Mouse (Mus musculus) ovary, postnatal 14 days (tissue): ENCODE data around the gene Hsph1.

Experiments
- DNase-seq: peaks from one replicate; pipeline ENCODE4 v3.0.0; 2022; ENCODE audit warnings: low spot score

Gene Hsph1

DNA sequence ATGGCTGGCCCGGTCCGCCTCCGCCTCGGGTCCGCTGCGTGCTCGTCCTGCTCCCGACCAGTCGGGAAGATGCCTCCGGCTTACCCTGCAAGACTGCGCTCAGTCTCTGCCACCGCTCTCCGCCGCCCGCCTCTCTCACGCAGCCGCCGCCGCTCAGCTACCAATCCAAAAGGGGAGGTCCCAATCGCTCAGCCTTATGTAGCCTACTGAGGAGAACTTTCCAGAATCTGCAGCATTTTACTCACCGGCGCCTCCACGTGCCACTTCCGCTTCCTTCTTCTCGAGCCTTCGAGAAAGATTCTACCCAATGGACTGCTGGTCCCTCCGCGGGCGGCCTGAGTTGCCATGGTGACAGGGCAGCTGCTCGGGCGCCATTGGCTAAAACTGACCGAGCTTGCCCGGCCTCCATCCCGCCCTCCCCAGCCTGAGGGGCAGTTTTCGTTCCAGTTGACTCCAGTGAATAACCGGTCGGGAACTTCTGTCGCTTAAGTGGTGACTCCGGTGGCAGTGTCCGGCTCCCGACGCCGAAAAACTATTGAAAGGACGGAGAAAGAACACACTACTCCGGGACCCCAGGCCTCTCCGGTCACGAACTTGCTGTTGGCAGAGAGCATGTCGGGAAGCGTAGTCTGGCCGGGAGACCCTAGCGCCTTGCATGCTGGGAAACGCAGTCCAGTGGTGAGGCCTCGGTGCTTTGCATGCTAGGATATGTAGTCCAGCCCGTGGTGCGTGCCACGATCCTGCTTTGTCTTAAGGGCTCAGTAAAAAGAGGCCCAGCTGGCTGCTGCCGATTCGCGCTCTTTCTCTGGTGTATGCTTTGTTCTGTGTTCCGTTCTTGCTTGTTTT lies at the start of gene Hsph1:
TSS of gene Hsph1 (minus strand) at position 302 of the 846 bp plus-strand sequence.
- DNase-seq: peak; percentile 94

DNA sequence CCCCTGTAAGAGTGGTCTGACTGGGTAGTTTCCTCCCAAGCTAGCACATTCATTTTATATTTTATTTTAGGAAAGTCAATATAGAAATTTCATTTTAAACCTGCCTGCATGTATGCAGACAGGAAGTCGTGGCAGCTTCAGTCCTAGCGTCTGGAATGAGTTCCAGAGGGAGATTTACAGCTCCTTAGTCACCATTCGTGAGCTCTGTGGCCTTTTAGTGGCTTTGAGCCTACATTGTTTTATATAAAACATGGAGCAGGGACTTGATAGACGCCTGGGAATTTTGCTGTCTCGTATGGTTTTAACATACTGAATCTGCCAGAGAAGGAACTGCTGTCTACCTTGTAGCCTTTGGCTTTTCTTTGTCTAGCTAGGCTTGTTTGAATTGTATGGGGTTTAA lies 44.8 kb upstream of the Hsph1 start:
- no peak for DNase-seq

DNA sequence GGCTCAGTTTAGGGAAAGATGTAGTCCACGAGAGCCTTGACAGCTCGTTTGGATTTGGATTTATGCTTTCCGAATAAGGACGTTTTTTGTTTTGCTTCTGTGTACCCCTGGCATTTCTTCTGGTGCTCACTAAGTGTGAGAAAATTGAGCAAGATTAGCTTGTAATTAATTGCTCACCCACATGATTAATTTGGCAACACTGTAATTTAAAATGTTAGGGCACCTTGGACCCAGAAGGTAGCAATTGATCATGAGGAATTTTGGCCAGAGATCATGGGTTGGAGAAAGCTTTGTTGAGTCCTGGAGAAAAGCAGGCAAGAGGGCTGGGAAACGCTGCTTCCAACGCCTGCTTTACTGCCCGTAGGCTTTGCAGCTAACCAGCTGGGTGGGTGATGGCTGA lies 43.7 kb upstream of the Hsph1 start:
- no peak for DNase-seq

DNA sequence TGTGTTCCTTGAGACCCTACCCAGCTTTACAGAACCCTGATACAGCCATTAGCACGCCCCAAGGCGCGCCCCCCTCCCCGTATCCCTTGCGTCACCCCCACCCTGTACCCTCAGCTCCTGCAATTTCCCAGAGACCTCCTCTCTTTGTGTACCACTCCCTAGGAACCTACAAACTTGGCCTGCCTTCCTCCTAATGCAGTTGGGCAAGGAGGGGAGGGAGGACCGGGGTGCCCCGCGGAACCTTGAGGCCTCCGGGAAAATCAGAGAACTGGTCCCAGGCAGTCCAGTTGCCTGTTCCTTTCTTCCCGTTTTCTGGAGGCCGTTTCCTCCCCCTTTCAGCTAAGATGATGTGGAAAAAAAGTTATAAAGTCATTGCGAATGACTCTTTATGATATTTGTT lies 43.2 kb upstream of the Hsph1 start:
- DNase-seq: no peak

DNA sequence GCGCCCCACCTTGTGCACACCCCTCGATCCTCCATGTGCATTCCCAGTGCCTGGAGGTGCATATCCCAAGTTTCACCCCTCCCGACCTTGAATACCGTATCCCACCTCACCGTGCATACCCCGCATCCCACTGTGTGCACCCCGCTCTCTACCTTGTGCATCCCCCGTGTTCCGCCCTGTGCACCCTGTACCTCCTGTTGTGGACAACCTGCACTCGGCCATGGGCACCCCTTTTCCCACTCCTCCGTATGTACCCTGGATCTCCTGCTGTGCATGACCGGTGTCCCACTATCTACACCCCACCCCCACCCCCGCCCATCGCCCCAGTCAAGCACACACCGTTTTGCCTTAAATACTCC lies 42.8 kb upstream of the Hsph1 start:
- no peak for DNase-seq

DNA sequence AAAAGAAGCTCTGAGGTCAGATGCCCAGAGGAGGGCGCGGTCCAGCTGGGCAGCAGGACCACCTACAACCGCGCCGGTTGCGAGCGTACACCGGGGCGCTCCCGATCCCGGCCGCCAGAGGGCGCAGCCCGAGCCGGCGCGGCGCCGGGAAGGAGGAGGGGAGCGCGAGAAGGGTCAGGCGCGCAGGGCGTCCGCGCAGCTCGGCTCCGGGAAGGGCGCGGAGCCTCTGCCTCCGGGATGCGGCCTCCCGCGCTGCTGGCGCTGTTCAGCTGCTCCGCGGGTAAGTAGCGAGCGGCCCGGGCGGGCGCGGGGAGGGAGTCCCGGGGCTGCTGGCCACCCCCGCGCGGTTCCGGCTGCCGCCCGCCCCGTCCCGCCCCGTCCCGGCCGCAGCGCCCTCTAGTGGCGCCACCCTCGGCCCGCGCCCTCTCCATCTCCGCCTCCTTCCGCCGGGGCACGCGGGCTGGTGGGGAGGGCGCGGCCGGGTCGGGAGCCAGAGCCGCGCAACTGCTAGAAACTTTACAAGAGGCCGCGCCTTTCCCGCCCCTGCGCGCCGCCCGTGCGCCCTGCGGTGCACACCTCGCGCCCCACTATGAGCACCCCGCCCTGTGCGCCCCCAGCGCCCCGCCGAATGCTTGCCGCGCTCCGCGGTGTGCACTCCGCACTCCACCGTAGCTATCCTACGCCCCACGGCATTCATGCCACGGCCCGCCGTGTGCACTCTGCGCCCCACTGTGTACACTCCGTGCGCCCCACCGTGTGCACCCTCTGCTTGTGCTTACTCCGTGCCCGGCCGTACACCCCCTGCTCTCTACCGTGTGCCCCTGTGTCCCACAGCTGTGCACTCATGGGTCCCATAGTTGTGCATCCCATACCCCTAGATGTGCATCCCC lies 42.2 kb upstream of the Hsph1 start, which contains the start of gene B3glct:
TSS of gene B3glct (plus strand) at position 131 of the 890 bp plus-strand sequence.
- DNase-seq: peak; percentile 82

DNA sequence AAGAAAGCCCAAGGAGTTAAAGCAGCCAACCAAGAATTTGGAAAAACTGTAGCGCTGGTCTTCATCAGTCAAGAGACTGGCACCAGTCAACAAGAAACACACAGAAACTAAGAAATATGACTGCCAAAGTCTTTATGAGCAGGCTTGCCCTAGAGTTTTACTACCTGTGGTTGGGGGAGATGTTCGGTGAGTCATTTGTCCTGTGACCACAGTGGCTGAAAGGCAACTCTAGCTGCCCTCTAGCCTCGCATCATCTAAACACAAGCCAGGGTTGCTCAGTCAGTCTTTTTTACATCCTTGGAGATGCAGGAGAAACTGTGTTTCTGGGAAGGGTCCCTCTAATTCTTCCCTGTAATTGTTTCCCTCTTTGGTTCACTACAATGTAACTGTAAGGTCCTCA lies 41.0 kb upstream of the Hsph1 start:
- no peak for DNase-seq

DNA sequence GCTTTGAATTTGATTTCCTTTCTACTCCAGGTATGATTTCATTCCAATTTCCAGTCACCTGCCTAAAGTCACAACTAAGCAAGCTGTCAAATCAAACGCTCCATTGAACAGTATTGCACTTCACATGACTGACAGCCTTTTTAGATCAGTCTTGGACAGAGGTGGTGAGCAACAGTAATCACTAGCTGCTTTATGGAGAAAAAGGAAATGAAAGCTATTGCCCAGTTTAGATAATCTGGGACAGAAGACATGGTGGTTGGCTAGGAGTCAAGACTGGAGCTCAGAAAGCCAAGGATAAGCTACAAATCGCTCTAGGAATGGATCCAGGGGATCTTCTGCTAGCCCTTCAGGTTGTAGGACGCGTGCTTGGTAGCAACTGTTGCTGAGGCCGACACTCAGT lies 27.2 kb upstream of the Hsph1 start:
- no peak for DNase-seq

DNA sequence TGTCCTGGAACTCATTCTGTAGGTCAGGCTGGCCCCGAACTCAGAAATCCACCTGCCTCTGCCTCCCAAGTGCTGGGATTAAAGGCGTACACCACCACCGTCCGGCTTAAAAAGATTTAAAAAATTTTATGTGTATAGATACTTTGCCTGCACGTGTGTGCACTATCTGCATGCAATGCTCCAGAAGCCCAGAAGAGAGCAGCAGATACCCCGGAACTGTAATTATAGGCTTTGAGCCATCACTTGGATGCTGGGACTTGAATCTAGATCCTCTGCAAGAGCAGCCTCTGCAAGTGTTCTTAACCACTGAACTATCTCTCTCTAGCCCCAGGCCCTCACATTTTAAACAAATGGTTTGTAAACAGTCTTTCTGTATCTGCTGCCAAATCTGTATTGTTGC lies 26.8 kb upstream of the Hsph1 start:
- no peak for DNase-seq

DNA sequence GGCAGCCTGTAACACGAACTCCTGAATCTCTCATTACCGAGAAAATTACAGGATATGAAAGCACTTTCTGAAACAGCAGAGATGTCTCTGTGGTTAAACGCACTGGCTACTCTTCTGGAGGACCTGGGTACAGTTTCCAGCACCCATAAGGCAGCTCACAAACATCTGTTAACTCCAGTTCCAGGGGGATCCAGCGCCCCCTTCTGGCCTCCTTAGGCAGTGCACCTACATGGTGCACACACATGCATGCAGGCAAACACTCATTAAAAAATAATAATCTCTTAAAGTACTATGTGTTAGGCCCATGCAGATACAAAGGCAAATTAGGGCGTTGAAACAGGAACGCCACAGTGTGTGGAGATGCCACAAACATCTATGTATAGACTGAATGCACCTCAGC lies 25.3 kb upstream of the Hsph1 start:
- DNase-seq: no peak

DNA sequence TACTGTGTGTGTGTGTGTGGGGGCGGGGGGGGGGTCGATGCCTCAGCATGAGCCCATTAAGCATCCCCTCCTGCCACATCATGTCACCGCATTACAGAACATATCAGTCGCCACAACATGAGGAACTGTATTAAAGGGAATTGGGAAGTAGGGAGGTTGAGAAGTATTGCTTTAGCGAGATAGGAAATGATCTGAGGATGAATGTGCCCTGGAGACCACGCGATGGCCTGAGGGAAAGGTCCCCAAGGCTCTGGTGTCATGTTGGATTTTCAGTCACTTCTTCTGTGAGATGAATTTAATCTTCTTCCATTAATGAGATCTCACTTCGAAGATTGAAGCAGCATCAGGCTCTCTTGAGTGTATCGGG lies 23.2 kb upstream of the Hsph1 start:
- DNase-seq: no peak

DNA sequence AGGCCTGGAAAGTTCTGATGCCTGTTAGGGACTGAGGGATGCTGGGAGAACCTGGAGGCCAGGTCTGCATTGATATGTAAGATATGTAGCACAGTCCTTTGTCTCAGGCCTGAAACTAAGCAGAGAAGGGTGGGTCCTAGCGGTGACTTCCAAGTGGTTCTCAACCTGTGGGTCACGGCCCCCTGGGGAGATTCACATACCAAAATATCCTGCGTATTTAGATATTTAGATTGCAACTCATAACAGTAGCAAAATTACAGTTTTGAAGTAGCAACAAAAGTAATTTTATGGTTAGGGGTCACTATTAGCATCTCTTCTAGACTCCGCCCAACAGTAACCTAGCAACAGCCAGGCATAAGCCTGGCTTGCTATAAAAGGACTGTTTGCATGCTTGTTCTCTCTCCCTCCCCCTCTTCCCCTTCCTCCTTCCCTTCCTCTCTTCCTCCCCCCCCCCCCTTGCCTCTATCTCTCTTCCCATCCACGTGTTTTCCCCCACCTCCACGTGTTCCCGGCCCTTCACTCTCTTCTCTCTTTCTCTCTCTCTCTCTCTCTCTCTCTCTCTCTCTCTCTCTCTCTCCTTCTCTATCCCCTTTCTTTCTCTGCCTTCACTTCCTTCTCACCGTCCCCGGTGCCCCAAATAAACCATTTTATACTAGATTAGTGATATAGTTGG lies 22.7 kb upstream of the Hsph1 start:
- DNase-seq: no peak

DNA sequence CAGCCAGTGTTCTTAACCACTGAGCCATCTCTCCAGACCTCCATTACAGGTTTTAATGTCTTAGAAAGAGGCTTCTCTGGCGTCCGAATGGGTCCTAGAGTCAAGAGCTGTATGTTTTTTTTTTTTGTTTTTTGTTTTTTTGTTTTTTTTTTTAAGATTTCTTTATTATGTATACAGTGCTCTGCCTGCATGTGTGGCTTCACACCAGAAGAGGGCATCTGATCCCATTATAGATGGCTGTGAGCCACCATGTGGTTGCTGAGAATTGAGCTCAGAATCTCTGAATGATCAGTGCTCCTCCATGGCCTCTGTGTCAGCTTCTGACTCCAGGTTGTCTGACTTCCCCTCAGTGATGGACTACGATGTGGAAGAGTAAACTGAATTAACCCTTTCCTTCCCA lies 21.8 kb upstream of the Hsph1 start:
- DNase-seq: no peak

DNA sequence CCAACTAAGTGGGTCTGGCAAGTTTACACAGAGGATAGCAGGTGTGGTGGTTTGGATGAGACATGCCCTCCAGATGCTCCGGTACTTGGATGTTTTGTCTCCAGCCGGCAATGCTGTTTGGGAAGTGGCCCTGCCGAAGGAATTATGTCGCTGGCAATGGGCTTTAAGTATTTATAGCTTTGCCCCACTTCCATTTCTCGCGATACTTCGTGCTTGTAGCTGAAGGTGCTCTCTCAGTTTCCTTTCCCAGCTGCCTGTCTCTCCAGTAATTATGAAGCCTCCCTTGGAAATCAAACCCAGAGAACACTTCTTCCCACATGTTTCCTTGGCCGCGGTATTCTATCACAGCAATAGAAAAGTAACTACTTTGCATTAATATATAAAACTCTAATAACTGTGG lies 19.5 kb upstream of the Hsph1 start:
- DNase-seq: no peak

DNA sequence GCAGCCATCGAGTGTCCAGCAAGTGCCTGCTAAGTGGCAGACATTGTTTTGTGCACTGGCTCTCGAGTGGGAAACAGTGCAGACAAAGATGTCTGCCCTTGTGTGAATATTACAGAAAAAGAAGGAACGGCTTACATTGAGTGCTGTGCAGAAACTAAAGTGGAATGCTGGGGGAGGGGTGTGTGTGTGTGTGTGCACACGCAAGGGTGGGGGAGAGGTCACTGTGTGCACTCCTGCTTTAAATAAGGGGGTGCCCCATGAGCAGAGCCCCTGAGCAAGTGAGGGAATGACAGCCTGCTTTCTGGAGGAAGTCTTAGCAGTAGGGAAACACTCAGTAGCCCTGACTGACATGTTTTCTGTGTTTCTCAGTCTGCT lies 14.0 kb upstream of the Hsph1 start:
- no peak for DNase-seq

DNA sequence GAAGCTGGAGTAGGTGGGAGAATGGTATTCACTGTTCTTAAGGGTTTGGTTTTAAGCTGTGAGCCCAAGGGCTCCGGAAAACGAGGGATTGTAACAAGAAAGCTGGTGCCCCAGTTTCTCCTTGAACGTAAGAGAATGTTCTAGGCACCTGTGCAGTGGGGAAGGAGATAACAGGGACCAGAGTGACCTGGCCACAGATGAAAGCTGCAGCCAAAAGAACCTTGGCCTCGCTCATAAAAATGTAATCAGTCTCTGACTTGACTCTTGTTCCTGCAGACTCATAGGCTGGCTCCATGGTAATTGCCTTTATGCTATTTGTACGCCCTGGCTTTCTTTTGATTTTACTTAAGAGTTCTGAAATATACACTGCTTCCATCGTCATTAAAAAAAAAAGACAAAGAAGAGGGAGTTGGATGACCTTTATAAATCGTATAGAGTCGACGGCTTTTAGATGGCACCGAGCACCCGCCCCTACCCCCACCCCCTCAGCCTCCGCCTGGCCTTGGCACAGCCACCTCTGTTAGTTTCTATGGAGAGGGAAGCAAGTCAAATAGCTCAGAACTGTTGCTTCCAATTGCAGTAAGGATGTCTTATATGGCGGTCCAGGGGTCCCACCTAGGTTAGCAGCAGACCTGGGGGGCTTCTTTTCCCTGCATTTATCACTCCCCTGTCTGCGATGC lies 13.5 kb upstream of the Hsph1 start:
- DNase-seq: no peak

DNA sequence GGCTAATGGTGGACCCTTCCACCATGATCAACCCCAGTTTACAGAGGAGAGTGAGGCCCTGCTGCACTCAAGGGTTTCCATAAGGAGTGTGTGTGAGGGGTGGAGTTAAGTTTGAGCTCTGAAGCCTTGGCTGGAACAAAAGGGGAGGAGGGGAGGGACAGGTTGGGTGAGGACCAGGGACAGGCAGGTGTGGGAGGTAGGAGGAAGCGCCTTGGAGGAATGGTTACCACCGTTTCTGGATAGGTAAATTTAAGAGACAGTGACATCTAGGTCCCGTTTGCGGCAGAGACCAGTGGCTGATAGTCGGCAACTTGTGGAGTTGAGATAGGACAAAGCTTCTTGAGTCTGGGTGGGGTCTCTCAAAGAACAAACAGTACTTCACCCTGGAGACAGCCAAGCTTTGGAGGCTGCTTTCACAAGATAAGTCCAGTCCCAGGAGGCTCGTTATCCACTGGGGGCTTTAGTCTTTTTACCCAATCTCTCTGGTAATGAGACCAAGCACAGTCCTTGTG lies 12.8 kb upstream of the Hsph1 start:
- no peak for DNase-seq

DNA sequence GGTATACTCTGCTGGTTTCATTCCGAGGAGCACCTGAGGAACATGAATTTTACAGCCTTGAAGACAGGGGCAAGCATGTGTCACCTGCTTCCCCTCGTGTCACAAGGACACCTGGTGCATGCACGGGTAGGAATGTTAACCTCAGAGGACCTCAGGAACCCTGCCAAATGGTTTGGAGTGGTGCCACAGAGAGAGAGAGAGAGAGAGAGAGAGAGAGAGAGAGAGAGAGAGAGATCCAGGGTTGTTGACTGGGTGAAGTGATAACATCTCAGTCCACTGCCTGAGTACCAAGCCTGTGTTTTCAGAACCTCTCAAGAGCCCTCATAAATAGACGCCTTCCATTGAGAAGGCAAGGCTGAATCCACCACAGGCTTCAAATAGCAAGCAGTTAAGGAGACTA lies 12.0 kb upstream of the Hsph1 start:
- no peak for DNase-seq

DNA sequence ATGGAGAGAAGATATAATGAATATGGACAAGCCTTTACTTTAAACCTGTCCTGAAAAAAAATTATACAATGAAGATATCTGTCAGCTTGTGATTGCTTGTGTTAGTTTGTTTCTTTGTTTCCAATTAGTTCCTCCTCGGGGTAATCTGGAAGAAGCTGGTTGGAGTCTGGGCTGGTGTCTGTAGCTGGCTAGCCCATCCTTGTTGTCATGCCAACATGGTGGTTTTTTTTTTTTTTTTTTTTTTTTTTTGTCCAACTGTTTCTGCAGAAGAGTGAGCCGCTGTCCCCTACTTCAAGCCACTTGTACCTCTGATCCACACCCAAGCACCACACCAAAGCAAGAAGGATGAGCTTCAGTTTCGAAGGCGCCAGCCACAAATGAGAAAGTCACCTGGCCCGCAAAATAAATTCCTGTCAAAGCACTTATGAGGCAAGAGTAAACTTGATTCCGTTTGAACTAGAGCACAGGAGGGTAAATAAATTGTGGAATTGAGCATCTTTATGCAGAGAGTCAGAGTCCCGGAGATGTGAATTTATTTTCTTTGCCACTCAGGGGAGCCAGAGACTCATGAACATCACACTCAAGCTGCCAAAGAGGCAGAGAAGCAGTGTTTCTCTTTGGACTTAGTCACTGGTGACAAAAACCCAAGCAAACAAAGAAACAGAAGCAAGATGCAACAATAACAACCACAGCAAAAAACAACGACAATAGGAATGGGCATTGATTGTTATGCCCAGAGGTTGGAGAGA lies 11.4 kb upstream of the Hsph1 start:
- no peak for DNase-seq

DNA sequence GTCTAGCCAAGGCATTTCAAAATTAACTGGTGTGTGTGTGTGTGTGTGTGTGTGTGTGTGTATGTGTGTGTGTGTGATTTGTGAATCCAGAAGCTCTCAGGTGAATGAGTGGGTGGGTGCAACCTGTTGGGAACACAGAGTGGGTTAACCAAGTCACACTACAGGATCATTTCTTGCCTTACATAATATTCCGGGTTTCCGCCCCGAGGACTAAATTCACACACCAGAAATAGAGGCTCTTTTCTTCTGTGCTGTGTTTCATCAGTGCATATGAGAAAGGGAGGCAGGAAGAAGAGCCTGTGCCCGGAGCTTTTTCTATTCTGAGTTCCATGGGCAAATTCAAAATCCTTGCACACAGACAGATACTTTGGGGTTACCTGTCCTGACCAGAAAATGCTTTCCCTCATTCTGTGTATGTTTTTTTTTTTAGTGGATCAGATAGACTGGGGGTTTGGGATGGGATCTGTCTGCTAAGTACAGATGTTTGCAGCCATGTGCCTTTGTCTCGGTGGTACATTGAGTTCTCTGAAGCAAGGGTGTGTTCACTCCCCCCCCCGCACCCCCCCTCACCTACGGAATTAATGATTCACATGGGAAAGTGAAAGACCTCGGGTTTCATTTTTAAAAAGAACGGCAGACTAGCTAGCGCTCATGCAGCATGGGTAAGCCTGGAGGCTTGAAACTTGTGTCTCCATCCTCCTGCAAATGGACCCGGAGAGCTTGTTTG lies 6.8 kb upstream of the Hsph1 start:
- DNase-seq: no peak

DNA sequence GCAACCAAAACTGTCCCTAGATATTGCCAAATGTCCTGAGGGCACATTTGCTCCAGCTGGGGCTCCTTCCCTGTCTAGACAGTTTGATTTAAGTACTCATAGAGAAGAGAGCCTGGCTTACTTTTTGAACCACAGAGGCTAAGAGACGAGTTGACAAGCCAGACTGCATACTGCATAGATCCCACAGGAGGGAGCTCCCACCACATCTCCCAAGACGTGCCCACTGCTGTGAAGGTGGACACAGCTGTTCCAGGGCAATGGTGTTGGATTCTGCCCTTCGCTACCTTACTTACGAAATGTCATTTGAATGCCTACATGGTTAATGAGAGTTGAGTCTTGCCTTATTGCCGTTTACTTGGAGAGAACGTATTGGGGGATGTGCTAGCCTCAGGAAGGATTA lies 6.2 kb upstream of the Hsph1 start:
- DNase-seq: no peak
